In the genomic region with DNA sequence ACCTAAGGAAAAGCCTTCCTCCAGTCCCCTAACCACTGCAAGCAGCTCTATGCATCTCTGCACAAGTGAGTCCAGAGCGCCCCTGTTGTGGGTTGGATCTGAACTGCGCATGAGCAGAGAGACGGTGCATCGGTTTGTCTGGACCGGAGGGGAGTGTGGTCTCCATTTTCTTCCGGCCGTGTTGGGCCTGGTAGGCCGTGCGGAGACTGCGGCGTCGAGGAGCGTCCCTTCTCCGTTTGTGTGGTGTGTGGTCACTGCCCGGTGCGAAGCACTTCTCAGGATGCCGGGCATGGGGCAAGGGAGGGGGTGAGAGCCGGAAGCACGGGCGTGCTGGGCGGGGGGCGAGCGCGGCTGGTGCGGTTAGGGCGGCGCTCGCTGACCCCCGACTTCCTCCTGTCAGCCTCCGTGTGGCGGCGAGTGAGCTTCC, we compare ENCODE assay signal across 8 mouse cellular contexts. TPM values are rescaled to one million over a fixed set of nuclear protein-coding genes. Genes with fewer than 3 reads are reported as not detected.
DNase-seq lines count a peak whose midpoint lies in the region; ATAC-seq and TF ChIP-seq lines count a peak whose summit lies in the region.
"Not testable (repeated sequence)": the region's sequence is repeated elsewhere in the genome, so short reads cannot be mapped to it uniquely, and the experiment has no call there.

A gene (plus strand): TSS at position 124 of the 427 bp plus-strand sequence.

- H3K9ac ChIP-seq in forebrain, postnatal 0 days: peak within 1 kb of the TSS; percentile 54
- H3K9ac ChIP-seq in neural tube, embryonic 14.5 days (replicated peaks; ENCODE audit: low read depth, low read length): 0 out of 2 replicates have a peak within 1 kb of the TSS, but pooled peaks have one; percentile 39

- not testable (repeated sequence) for H3K4me1 ChIP-seq in G1E (ENCODE audit: insufficient read depth, low read depth, low read length); cerebellum, adult 2 months (ENCODE audit: control insufficient read depth, insufficient read depth, low read length); forebrain, postnatal 0 days (ENCODE audit: insufficient read depth); neural tube, embryonic 14.5 days (ENCODE audit: control insufficient read depth, insufficient read depth, low read length); testis, adult 2 months (ENCODE audit: control insufficient read depth, insufficient read depth, low read length)

- H3K27me3 ChIP-seq in G1E (ENCODE audit: insufficient read depth, low read length); cerebellum, adult 2 months (ENCODE audit: control insufficient read depth, insufficient read depth, low read length); forebrain, postnatal 0 days (ENCODE audit: insufficient read depth, low read length); neural tube, embryonic 14.5 days (ENCODE audit: control insufficient read depth, insufficient read depth, low read length); testis, adult 2 months (ENCODE audit: control insufficient read depth, insufficient read depth, low read length): not testable (repeated sequence)

- TF ChIP-seq POLR2A in cerebellum, adult 2 months (IDR thresholded peaks at IDR 0.05; ENCODE audit: borderline replicate concordance, insufficient read depth, low read length): peak; percentile 50
- TF ChIP-seq POLR2A in testis, adult 2 months (IDR thresholded peaks at IDR 0.05; ENCODE audit: control insufficient read depth, low read depth, low read length): peak; percentile 62; the same call in 1 of the 2 replicates

- peak; percentile 82 for ATAC-seq in G1E (ENCODE audit: extremely low read depth, insufficient number of reproducible peaks, low FRiP score, poor library complexity, severe bottlenecking)
- ATAC-seq in forebrain, postnatal 0 days: peak; percentile 100
- ATAC-seq in neural tube, embryonic 14.5 days (ENCODE audit: low read depth): peak; percentile 99

- intact Hi-C loops in heart, postnatal 36 days (cut with DNase I): not testable (repeated sequence)

- not testable (repeated sequence) for H3K9me3 ChIP-seq in G1E (replicated peaks); forebrain, postnatal 0 days (ENCODE audit: low read length); neural tube, embryonic 14.5 days (ENCODE audit: control insufficient read depth, low read length)

- not testable (repeated sequence) for H3K27ac ChIP-seq in cerebellum, adult 2 months (ENCODE audit: insufficient read depth, low read length)
- peak within 1 kb of the TSS; percentile 81 for H3K27ac ChIP-seq in forebrain, postnatal 0 days (ENCODE audit: low read depth, low read length)
- peak within 1 kb of the TSS; percentile 57 for H3K27ac ChIP-seq in neural tube, embryonic 14.5 days (ENCODE audit: low read depth, low read length)
- peak within 1 kb of the TSS; percentile 86 for H3K27ac ChIP-seq in testis, adult 2 months (ENCODE audit: control insufficient read depth, insufficient read depth, low read depth, low read length)

- under 1% methylated on average over 19 of the region's 32 CpGs for WGBS in cerebellum, adult 2 months
- WGBS in forebrain, postnatal 0 days: 2% methylated on average over 16 of the region's 32 CpGs
- 5% methylated on average over 17 of the region's 32 CpGs for WGBS in neural tube, embryonic 14.5 days

- peak within 1 kb of the TSS; percentile 71 for H3K4me3 ChIP-seq in G1E (ENCODE audit: low read depth, low read length)
- H3K4me3 ChIP-seq in cerebellum, adult 2 months (replicated peaks; ENCODE audit: insufficient read depth, low read depth, low read length): peak within 1 kb of the TSS; percentile 54
- H3K4me3 ChIP-seq in forebrain, postnatal 0 days (ENCODE audit: low read depth, low read length): peak within 1 kb of the TSS; percentile 35
- H3K4me3 ChIP-seq in neural tube, embryonic 14.5 days (ENCODE audit: low read depth, low read length): peak within 1 kb of the TSS; percentile 34
- peak within 1 kb of the TSS; percentile 90 for H3K4me3 ChIP-seq in testis, adult 2 months (ENCODE audit: control insufficient read depth, low read depth, low read length)

- H3K36me3 ChIP-seq in G1E (replicated peaks); forebrain, postnatal 0 days (ENCODE audit: insufficient read depth); neural tube, embryonic 14.5 days (ENCODE audit: control insufficient read depth, insufficient read depth, low read length); testis, adult 2 months (ENCODE audit: control insufficient read depth, insufficient read depth, low read length): not testable (repeated sequence)

- peak within 1 kb of the TSS; percentile 44 for H3K4me2 ChIP-seq in forebrain, postnatal 0 days (ENCODE audit: low read depth)
- peak within 1 kb of the TSS; percentile 35; the same call in 1 of the 2 replicates for H3K4me2 ChIP-seq in neural tube, embryonic 14.5 days (ENCODE audit: low read depth, low read length)

- peak; percentile 83 for DNase-seq in G1E (ENCODE audit: low spot score)
- peak; percentile 84 to 88 for DNase-seq in cerebellum, adult 2 months
- DNase-seq in forebrain, postnatal 0 days: peak; percentile 92
- DNase-seq in heart, postnatal 36 days: peak; percentile 70 to 88
- DNase-seq in layer of hippocampus, adult 18-20 months (ENCODE audit: low spot score in 2 of 2): peak; percentile 82 to 89
- DNase-seq in lung, adult 18-20 months: peak; percentile 79 to 81

- not testable (repeated sequence) for TF ChIP-seq CTCF in G1E (IDR thresholded peaks at IDR 0.05; ENCODE audit: low read depth, low read length); cerebellum, adult 2 months (IDR thresholded peaks at IDR 0.05; ENCODE audit: borderline replicate concordance, insufficient read depth, low read depth, low read length); testis, adult 2 months (IDR thresholded peaks at IDR 0.05; ENCODE audit: control insufficient read depth, insufficient read depth, insufficient replicate concordance, low read depth, low read length)
- 0 out of 2 replicates have a peak, but pooled peaks have one; percentile 28 for TF ChIP-seq CTCF in forebrain, postnatal 0 days (IDR thresholded peaks at IDR 0.05; ENCODE audit: low read depth)

RNA-seq across cellular contexts. Expression of the gene that starts here (rescaled TPM):
- total RNA-seq in G1E (2014; fragmentation: Nextera tagmentation) (23.1 and 31.3 TPM in 2 replicates), G1E (2017) (25.3 and 30.1 TPM in 2 replicates)
- 6.5 and 7.5 TPM in 2 replicates for polyA plus RNA-seq in G1E (2012)
- polyA plus RNA-seq in cerebellum, adult 2 months (2012; rRNA removed): 10.9 and 13.9 TPM in 2 replicates
- total RNA-seq in forebrain, postnatal 0 days (2014; rRNA removed): 15.1 and 31.9 TPM in 2 replicates
- 3.6 and 5.3 TPM in 2 replicates for polyA plus RNA-seq in forebrain, postnatal 0 days (2015; fragmentation: Nextera tagmentation; extraction: Ambion mirVana)
- 1 to 10 TPM; 5.4 to 9.4 TPM for total RNA-seq in heart, postnatal 36 days (2021)
- 10 to 100 TPM; 19.0 to 25.8 TPM for total RNA-seq in layer of hippocampus, adult 18-20 months (2021)
- 9.5 and 9.7 TPM in 2 replicates for polyA plus RNA-seq in neural tube, embryonic 14.5 days (2014; fragmentation: Nextera tagmentation; extraction: Ambion mirVana)
- polyA plus RNA-seq in testis, adult 2 months (2012; rRNA removed): 3.4 and 3.5 TPM in 2 replicates

Comparison
In these comparisons a context has a peak if more than half of its experiments do, and no peak if none do; other contexts are left out.
1. H3K4me3 ChIP-seq: peak in every context shown above with its lines; median percentile 90 in testis, adult 2 months; 71 in G1E; 54 in cerebellum, adult 2 months; 35 in forebrain, postnatal 0 days; 34 in neural tube, embryonic 14.5 days.